Mouse (Mus musculus): ENCODE results near the gene Gls2.

DNA sequence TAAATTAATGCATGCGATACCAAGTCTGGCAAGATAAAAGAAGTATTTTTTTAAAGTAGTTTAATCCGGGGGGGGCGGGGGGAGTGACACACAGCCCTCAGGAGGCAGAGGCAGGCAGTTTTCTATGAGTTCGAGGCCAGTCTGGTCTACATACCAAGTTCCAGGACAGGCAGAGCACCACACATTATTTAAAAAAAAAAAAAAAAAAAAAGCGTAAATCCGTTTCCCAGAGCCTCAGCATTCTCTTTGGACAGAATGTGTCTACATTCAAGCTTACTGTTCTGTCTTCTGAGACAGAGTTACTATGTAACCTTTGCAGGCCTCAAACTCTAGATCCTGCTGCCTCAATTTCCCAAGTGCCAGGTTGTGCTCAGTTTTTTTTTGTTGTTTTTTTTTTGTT is 17.9 kb downstream of the Gls2 start:
- no peak for TF ChIP-seq CTCF (IDR thresholded peaks at IDR 0.05; ENCODE audit: control insufficient read depth, insufficient read depth, insufficient read length)
- TF ChIP-seq MAX (IDR thresholded peaks at IDR 0.05), result no peak
- TF ChIP-seq FOSL1 (IDR thresholded peaks at IDR 0.05; ENCODE audit: insufficient read depth, low read length, poor library complexity, severe bottlenecking), result no peak
- no peak for TF ChIP-seq CEBPB (IDR thresholded peaks at IDR 0.05; ENCODE audit: low read depth)
- TF ChIP-seq MYOG (IDR thresholded peaks at IDR 0.05; ENCODE audit: control insufficient read depth, extremely low read depth, insufficient read length), result no peak
- no peak for TF ChIP-seq USF1 (IDR thresholded peaks at IDR 0.05; ENCODE audit: low read depth)
- no peak for TF ChIP-seq MYOD1 (IDR thresholded peaks at IDR 0.05; ENCODE audit: control insufficient read depth, insufficient read length, low read depth)

All from C2C12 (cell line).